Mouse (Mus musculus) kidney, postnatal 0 days (tissue): ENCODE results near the gene Rhbdd1. TPM values are rescaled to one million over a fixed set of nuclear protein-coding genes. Genes with fewer than 3 reads are reported as not detected.
A peak's percentile ranks its signal among the peaks of the same experiment; 100 is the strongest.

Experiments used
- ATAC-seq: fragments of 200-750 bp; cut with Nextera tagmentation; replicated peaks from 2 replicates; pipeline ENCODE4 v1.8.0; 2017; ENCODE audit warnings: low read depth, moderate number of reproducible peaks, moderate TSS enrichment, moderate library complexity; ENCODE audit not compliant: low FRiP score
- DNase-seq: peaks from one replicate; pipeline ENCODE4 v3.0.0-alpha.2; 2016; ENCODE audit warnings: low spot score
- H3K27ac ChIP-seq: fragments of 300-500 bp; sonication (generic); 2 replicates; pipeline ENCODE4 v1.5.1; 2014; ENCODE audit warnings: mild to moderate bottlenecking
- H3K27me3 ChIP-seq: fragments of 300-500 bp; sonication (generic); 2 replicates; pipeline ENCODE4 v1.6.1; 2014; ENCODE audit warnings: low read length, mixed read lengths; ENCODE audit not compliant: insufficient read depth
- H3K36me3 ChIP-seq: fragments of 300-500 bp; sonication (generic); 2 replicates; pipeline ENCODE4 v1.6.1; 2014; ENCODE audit warnings: low read length, mixed read lengths; ENCODE audit not compliant: insufficient read depth
- H3K4me1 ChIP-seq: fragments of 300-500 bp; sonication (generic); replicated peaks from 2 replicates; pipeline ENCODE4 v1.6.1; 2014; ENCODE audit warnings: antibody characterized with exemption, low read length, mixed read lengths; ENCODE audit not compliant: insufficient read depth
- H3K4me2 ChIP-seq: fragments of 300-500 bp; sonication (generic); 2 replicates; pipeline ENCODE4 v1.6.1; 2014; ENCODE audit warnings: mild to moderate bottlenecking, low read length, moderate library complexity, mixed read lengths
- H3K4me3 ChIP-seq: fragments of 300-500 bp; sonication (generic); replicated peaks from 2 replicates; pipeline ENCODE4 v1.5.1; 2014; ENCODE audit warnings: low read depth, low read length
- H3K9ac ChIP-seq: fragments of 300-500 bp; sonication (generic); 2 replicates; pipeline ENCODE4 v1.6.1; 2014; ENCODE audit warnings: low read depth, low read length
- H3K9me3 ChIP-seq: fragments of 300-500 bp; sonication (generic); replicated peaks from 2 replicates; pipeline ENCODE4 v1.6.1; 2016; ENCODE audit warnings: low read length, inconsistent platforms, mixed read lengths
- CTCF ChIP-seq: IDR thresholded peaks from 2 replicates; pipeline ENCODE4 v1.5.1; 2016; ENCODE audit warnings: antibody characterized with exemption, low read depth, mild to moderate bottlenecking, moderate library complexity
- WGBS: fragments of 180-500 bp; shearing (Covaris S2); extraction: QIAGEN DNeasy Blood & Tissue Kit; methylation state at CpG from one replicate; pipeline ENCODE4 v1.1.7; 2014; 5-methylcytosine and 5-hydroxymethylcytosine counted together
- polyA plus RNA-seq: library from polyadenylated mRNA; unstranded; fragments of >200 nt; fragmentation: Nextera tagmentation; extraction: Ambion mirVana; gene quantifications from 2 replicates; pipeline ENCODE4 v1.2.1, GENCODE M21; 2015

The Rhbdd1 gene
- polyA plus RNA-seq: 8.0 and 8.6 TPM in 2 replicates

- 6% methylated on average over 47 of the region's 47 CpGs for WGBS
- no peak for TF ChIP-seq CTCF
- Histone ChIP-seq H3K4me3 (peak within 1 kb of the TSS; percentile 65), H3K4me2 (peak within 1 kb of the TSS; percentile 64), H3K4me1 (no peaks in the 10 kb centered on the region), H3K27me3 (no peaks in the 10 kb centered on the region), H3K9ac (peak within 1 kb of the TSS; percentile 71), H3K27ac (peak within 1 kb of the TSS; percentile 89), H3K36me3 (no peaks in the 10 kb centered on the region), H3K9me3 (no peaks in the 10 kb centered on the region)
- peak; percentile 98 for ATAC-seq
- peak; percentile 98 for DNase-seq
Observed at GRCm38 (mm10) chr1:82316111-82316745, at the start of gene Rhbdd1. Gene Rhbdd1, plus strand, starts transcription at chr1:82316452.

- ATAC-seq (no peak), DNase-seq (peak; percentile 44)
- Histone ChIP-seq H3K9me3 (no peaks in the 10 kb centered on the region), H3K36me3 (no peaks in the 10 kb centered on the region), H3K4me2 (no peak overlapping the region), H3K27ac (no peak overlapping the region), H3K9ac (no peak overlapping the region), H3K4me3 (no peak overlapping the region), H3K4me1 (no peaks in the 10 kb centered on the region), H3K27me3 (no peaks in the 10 kb centered on the region)
- no peak for TF ChIP-seq CTCF
- WGBS: 58% methylated on average over 4 of the region's 4 CpGs
Observed at GRCm38 (mm10) chr1:82267547-82267946, 48.7 kb upstream of the Rhbdd1 start.

- no peak for ATAC-seq
- TF ChIP-seq CTCF: no peak
- DNase-seq: no peak
- peaks cover 4% of the 10 kb centered on the region; the same call in 1 of the 2 replicates for H3K36me3 ChIP-seq
- H3K9ac ChIP-seq: no peak overlapping the region
- H3K27me3 ChIP-seq: no peaks in the 10 kb centered on the region
- no peaks in the 10 kb centered on the region for H3K9me3 ChIP-seq
- H3K4me1 ChIP-seq: peaks cover 10% of the 10 kb centered on the region
- H3K4me3 ChIP-seq: no peak overlapping the region
- WGBS: 86% methylated on average over 5 of the region's 5 CpGs
- H3K4me2 ChIP-seq: no peak overlapping the region
- H3K27ac ChIP-seq: no peak overlapping the region
Observed at GRCm38 (mm10) chr1:82272231-82272630, 44.0 kb upstream of the Rhbdd1 start.

DNA sequence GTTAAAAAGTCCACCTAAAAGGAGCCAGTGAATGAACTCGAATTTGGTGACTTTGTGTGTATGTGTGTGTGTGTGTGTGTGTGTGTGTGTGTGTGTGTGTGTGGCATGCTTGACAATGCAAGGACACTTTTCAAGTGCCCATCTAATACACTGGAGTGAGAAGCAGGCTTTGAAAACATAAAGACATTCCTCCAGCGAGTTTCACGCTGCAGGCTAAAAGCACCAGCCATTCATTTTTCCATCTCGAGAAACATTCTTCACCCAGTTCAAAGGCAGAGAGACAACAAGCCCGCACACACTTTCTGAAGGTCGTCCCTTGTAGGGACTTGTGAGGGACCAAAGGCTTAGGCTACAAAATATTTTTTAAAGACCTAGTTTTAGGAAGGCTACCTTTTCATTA, 42.7 kb upstream of the Rhbdd1 start:
- peaks cover 8% of the 10 kb centered on the region; the same call in 1 of the 2 replicates for H3K36me3 ChIP-seq
- no peak for TF ChIP-seq CTCF
- peaks cover 10% of the 10 kb centered on the region for H3K4me1 ChIP-seq
- no peak overlapping the region for H3K4me2 ChIP-seq
- H3K9me3 ChIP-seq: no peaks in the 10 kb centered on the region
- no peak overlapping the region for H3K4me3 ChIP-seq
- 54% methylated on average over 6 of the region's 6 CpGs for WGBS
- H3K27ac ChIP-seq: peak overlapping the region; percentile 25; the same call in 1 of the 2 replicates
- DNase-seq (no peak), ATAC-seq (no peak)
- no peak overlapping the region for H3K9ac ChIP-seq
- H3K27me3 ChIP-seq: no peaks in the 10 kb centered on the region

DNA sequence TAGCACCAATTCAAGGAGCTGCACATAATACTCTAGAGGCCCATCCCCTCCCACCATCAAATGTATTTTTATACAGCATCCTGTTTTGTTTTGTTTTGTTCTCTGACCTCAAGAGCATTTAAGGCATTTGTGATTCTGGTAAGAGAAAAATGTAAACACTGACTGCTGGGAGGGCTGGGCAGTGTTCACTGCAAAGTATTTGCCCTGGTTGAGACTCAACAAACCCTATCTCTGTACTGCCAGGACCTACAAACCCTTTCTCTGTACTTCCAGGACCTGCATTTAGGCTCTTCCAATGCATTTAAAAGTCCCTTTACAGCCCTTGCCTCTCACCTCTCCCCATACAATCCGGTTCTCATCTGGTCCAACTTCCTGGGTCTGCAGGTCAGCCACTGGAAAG, 41.9 kb upstream of the Rhbdd1 start:
- Histone ChIP-seq H3K4me1 (peaks cover 10% of the 10 kb centered on the region), H3K9ac (no peak overlapping the region), H3K27me3 (no peaks in the 10 kb centered on the region), H3K36me3 (peaks cover 8% of the 10 kb centered on the region; the same call in 1 of the 2 replicates), H3K4me3 (no peak overlapping the region), H3K9me3 (no peaks in the 10 kb centered on the region), H3K27ac (peak overlapping the region; percentile 25; the same call in 1 of the 2 replicates), H3K4me2 (no peak overlapping the region)
- no peak for TF ChIP-seq CTCF
- no peak for ATAC-seq
- DNase-seq: peak; percentile 65
- 11% methylated on average over 1 of the region's 1 CpGs for WGBS

DNA sequence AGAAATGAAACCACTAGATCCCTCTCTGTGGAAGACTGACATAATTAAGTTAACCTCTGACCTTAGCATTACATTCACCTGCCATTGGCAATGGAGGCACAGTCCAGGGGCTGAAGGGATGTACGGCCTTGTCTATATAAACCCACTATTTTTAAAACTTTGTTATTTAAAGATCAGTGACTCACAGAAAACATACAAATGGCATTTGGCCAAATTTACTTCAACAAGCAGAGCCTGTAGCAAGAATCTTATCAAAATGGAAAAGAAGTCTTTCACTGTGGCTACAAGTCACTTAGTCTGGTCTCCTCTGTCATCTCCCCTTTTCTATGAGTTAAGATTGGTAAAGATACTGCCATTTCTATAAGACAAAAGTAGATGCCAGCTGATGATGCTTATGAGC, 36.5 kb upstream of the Rhbdd1 start:
- TF ChIP-seq CTCF: no peak
- Histone ChIP-seq H3K4me1 (peaks cover 6% of the 10 kb centered on the region; the same call in 1 of the 2 replicates), H3K4me2 (no peak overlapping the region), H3K9ac (no peak overlapping the region), H3K27me3 (no peaks in the 10 kb centered on the region), H3K4me3 (no peak overlapping the region), H3K27ac (no peak overlapping the region), H3K9me3 (no peaks in the 10 kb centered on the region), H3K36me3 (peaks cover 8% of the 10 kb centered on the region; the same call in 1 of the 2 replicates)
- DNase-seq: no peak
- WGBS: 64% methylated on average over 1 of the region's 1 CpGs
- ATAC-seq: no peak

DNA sequence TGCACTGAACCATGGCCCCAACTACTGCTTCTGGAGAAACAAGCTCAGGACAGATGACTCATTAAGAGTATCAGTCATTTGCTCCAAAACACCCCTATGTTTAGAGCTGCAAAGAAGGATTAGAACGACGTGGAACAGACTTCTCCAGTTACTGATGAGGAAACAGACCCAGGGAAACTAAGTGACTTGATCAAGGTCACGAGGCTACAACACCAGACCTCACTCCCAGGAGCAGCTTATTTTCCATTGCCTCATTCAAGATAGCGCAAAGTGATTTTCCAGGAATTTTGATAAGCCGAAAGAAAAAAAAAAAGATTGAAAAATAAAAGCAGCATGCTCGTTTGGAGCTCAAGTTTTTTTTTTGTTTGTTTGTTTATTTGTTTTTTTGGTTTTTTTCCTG, 34.4 kb upstream of the Rhbdd1 start:
- WGBS: 72% methylated on average over 6 of the region's 6 CpGs
- DNase-seq: no peak
- H3K27me3 ChIP-seq: no peaks in the 10 kb centered on the region

More for the DNA sequence above, 34.4 kb upstream of the Rhbdd1 start:
- H3K27ac ChIP-seq: no peak overlapping the region
- ATAC-seq: no peak
- peaks cover 6% of the 10 kb centered on the region; the same call in 1 of the 2 replicates for H3K4me1 ChIP-seq
- no peak for TF ChIP-seq CTCF
- peaks cover 5% of the 10 kb centered on the region; the same call in 1 of the 2 replicates for H3K36me3 ChIP-seq
- H3K9me3 ChIP-seq: no peaks in the 10 kb centered on the region
- no peak overlapping the region for H3K4me3 ChIP-seq
- no peak overlapping the region for H3K9ac ChIP-seq
- H3K4me2 ChIP-seq: no peak overlapping the region
